Mouse (Mus musculus) embryonic facial prominence, embryonic 10.5 days (tissue): ENCODE data around the gene Synpo2l. TPM values are rescaled to one million over a fixed set of nuclear protein-coding genes. Genes with fewer than 3 reads are reported as not detected.

Source experiments
- DNase-seq: peaks from one replicate; pipeline ENCODE4 v3.0.0-alpha.2; 2017; ENCODE audit warnings: low spot score
- H3K27ac ChIP-seq: fragments of 300-500 bp; sonication (generic); replicated peaks from 2 replicates; pipeline ENCODE4 v1.5.1; 2016; ENCODE audit warnings: mild to moderate bottlenecking
- H3K27me3 ChIP-seq: fragments of 300-500 bp; sonication (generic); replicated peaks from 2 replicates; pipeline ENCODE4 v1.6.1; 2016; ENCODE audit warnings: low read depth, mild to moderate bottlenecking; ENCODE audit not compliant: poor library complexity, severe bottlenecking
- H3K36me3 ChIP-seq: fragments of 300-500 bp; sonication (generic); replicated peaks from 2 replicates; pipeline ENCODE4 v1.6.1; 2016; ENCODE audit warnings: mild to moderate bottlenecking, moderate library complexity
- H3K4me1 ChIP-seq: fragments of 300-500 bp; sonication (generic); 2 replicates; pipeline ENCODE4 v1.6.1; 2016
- H3K4me3 ChIP-seq: fragments of 300-500 bp; sonication (generic); 2 replicates; pipeline ENCODE4 v1.5.1; 2016; ENCODE audit warnings: mild to moderate bottlenecking, moderate library complexity
- H3K9me3 ChIP-seq: fragments of 300-500 bp; sonication (generic); 2 replicates; pipeline ENCODE4 v1.6.1; 2016; ENCODE audit warnings: mild to moderate bottlenecking
- WGBS: fragments of 180-500 bp; shearing (Covaris S2); methylation state at CpG from one replicate; pipeline ENCODE4 v1.1.7; 2016; 5-methylcytosine and 5-hydroxymethylcytosine counted together
- polyA plus RNA-seq: library from polyadenylated mRNA; unstranded; fragments of >200 nt; fragmentation: Nextera tagmentation; extraction: Ambion mirVana; gene quantifications from 2 replicates; pipeline ENCODE4 v1.2.1, GENCODE M21; 2016

The Synpo2l gene
- polyA plus RNA-seq, 1 experiment from 2014 or later, result 0.50 TPM

DNA sequence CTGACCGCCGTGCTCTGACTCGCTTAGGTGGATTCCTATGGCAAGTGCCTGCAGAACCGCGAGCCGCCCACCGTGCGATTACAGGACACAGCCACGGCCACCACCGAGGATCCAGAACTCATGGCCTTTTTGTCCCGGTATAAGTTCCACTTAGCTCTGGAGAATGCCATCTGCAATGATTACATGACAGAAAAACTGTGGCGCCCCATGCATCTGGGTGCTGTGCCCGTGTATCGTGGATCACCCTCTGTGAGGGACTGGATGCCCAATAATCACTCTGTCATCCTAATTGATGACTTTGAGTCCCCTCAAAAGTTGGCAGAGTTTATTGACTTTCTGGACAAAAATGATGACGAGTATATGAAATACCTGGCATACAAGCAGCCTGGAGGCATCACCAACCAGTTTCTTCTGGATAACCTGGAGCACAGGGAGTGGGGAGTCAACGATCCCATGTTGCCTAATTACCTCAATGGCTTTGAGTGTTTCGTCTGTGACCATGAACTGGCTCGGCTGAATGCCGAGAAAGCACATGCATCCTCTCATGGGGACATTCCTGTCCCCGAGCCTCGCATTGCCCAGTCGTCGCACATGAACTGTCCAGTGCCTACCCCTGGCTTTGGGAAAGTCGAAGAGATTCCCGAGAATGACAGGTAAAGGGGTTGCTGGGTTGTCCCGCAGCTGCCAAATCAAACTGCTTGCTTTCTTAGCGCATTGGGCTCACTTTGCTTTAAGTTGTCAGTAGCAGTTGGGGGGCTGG lies 27.8 kb upstream of the Synpo2l start:
- 15% methylated on average over 27 of the region's 27 CpGs for WGBS
- no peak for DNase-seq
- H3K27ac ChIP-seq, result peak overlapping the region; percentile 97
- H3K36me3 ChIP-seq, result peaks cover 66% of the 10 kb centered on the region
- no peaks in the 10 kb centered on the region for H3K9me3 ChIP-seq
- H3K4me1 ChIP-seq, result peaks cover 52% of the 10 kb centered on the region
- no peaks in the 10 kb centered on the region for H3K27me3 ChIP-seq
- H3K4me3 ChIP-seq, result peak overlapping the region; percentile 96

DNA sequence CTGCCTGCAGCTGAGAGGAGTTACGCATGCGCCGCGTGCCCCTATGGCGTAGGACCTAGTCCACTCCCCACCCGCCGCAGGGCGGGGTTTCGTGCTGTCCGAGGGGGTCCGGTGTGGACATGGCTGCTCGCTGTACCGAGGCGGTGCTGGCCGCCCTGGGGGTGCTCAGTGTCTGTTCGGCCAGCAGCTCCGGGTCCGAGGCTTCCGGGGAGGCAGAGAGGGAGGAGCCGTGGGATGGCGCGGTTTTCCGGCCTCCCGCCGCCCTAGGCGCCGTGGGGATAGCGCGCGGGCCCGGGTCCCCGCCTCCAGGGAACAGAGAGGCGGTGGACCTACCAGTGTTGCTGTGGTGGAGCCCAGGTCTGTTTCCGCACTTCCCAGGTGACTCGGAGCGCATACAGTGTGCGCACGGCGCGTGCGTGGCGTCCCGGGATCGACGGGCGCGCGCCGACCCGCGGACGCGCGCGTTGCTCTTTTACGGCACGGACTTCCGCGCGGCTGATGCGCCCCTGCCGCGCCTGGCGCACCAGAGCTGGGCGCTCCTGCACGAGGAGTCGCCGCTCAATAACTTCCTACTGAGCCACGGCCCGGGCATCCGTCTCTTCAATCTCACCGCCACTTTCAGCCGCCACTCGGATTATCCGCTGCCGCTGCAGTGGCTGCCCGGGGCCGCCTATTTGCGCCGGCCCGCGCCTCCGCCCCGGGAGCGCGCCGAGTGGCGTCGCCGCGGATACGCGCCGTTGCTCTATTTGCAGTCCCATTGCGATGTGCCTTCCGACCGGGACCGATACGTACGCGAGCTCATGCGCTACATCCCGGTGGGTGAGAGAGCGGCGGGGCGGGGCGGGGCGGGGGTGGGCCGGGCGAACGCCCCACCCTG lies 27.0 kb upstream of the Synpo2l start, which contains the start of gene Fut11:
Gene Fut11 (plus strand): TSS at position 85 of the 877 bp plus-strand sequence.
- peaks cover 46% of the 10 kb centered on the region for H3K4me1 ChIP-seq
- no peaks in the 10 kb centered on the region for H3K9me3 ChIP-seq
- WGBS, result under 1% methylated on average over 111 of the region's 111 CpGs
- peak within 1 kb of the TSS; percentile 97 for H3K27ac ChIP-seq
- H3K27me3 ChIP-seq, result no peaks in the 10 kb centered on the region
- H3K36me3 ChIP-seq, result peaks cover 68% of the 10 kb centered on the region
- H3K4me3 ChIP-seq, result peak within 1 kb of the TSS; percentile 96
- peak; percentile 91 for DNase-seq

DNA sequence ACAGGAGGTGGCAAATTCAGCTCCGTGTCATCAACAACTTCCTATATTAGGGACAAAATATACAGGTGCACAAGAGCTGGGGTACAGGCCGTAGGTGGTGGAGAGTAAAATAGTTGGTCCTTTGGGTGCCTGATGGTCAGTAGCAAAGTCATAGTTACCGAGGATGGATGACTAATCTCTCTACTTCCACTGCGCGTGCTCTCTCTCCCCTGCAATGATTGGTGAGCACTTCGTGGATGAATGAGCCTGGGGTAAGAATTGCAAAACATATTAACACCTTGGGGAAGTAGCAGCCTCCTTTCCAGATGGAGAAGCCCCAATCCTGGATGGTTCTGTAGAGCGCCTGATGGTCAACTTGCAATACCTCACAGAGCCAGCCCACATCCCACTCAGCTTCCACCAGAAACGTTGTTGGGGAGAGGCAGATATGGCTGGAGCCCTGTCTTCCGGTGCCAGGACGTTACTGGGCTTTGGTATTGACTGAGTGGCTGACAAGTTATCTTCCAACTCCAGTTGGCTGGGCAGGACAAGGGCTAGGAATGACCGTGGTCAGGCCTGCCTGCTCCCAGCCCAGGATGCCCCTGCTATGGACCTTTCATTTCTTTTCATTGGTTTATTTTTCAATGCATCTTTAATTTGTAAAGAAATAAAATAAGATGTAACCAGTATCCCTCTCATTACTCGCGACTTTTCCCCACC lies 26.2 kb upstream of the Synpo2l start:
- peak overlapping the region; percentile 97 for H3K27ac ChIP-seq
- 50% methylated on average over 13 of the region's 13 CpGs for WGBS
- H3K4me1 ChIP-seq, result peaks cover 46% of the 10 kb centered on the region
- DNase-seq, result no peak
- peaks cover 71% of the 10 kb centered on the region for H3K36me3 ChIP-seq
- peak overlapping the region; percentile 96 for H3K4me3 ChIP-seq
- H3K27me3 ChIP-seq, result no peaks in the 10 kb centered on the region
- no peaks in the 10 kb centered on the region for H3K9me3 ChIP-seq

DNA sequence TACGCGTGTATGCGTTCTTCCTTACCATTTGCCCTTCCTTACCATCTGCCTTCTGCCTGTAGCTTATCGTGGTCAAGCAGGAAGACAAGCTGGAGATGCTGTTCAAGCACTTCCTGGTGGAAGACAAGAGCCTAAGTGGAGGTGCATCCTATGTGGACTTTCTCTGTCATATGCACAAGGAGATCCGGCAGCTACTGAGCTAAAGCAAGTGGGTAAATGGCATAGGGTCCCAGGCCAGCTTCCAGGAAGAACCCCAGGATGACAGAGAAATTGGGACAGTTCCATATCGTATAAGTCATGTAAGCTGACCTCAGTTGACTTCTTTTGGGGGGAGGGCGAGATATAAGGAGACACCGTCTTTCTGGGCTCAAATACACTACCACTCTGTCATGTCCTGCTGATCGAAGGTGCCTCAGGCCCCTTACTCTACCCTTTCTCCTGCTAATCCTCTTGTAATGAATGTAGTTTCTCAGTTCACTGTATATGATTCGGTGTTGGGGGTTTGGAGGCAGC lies 25.5 kb upstream of the Synpo2l start:
- Histone ChIP-seq H3K27ac (no peak overlapping the region), H3K4me3 (peak overlapping the region; percentile 96), H3K4me1 (peaks cover 46% of the 10 kb centered on the region), H3K27me3 (no peaks in the 10 kb centered on the region), H3K9me3 (no peaks in the 10 kb centered on the region), H3K36me3 (peaks cover 72% of the 10 kb centered on the region)
- 92% methylated on average over 10 of the region's 10 CpGs for WGBS
- DNase-seq, result no peak

DNA sequence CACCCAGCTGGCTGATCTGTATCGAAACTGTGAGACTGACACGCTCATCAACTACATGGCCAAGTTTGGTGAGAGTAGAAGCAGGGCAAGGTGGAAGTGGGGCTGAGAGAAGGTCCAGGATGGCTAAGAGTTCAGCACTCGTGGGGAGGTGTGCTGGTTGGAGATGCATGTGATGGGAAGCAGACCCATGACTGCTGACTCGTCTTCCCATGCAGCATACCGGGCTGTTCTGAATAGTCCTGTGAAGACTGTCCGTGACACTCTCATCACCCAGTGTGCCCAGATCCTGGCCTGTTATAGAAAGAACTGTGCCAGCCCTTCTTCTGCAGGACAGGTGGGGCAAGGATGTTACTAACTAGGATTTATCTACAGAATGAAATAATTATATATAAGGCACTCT lies 23.6 kb upstream of the Synpo2l start:
- Histone ChIP-seq H3K27me3 (no peaks in the 10 kb centered on the region), H3K4me1 (peaks cover 28% of the 10 kb centered on the region), H3K27ac (no peak overlapping the region), H3K9me3 (no peaks in the 10 kb centered on the region), H3K36me3 (peaks cover 79% of the 10 kb centered on the region), H3K4me3 (no peak overlapping the region)
- 96% methylated on average over 6 of the region's 6 CpGs for WGBS
- DNase-seq, result no peak

DNA sequence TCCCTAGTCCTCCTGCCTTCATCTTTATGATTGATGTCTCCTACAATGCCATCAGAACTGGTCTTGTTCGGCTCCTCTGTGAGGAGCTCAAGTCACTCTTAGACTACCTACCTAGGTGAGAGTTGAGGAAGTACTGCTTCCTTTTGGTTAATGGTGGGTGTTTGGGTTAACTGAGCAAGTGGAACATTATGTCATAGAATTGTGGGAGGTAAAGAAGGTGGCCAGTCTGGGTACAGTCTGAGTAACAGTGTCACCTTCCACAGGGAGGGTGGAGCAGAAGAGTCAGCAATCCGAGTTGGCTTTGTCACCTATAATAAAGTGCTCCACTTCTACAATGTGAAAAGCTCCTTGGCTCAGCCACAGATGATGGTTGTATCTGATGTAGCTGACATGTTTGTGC lies 20.9 kb upstream of the Synpo2l start:
- Histone ChIP-seq H3K4me1 (peaks cover 6% of the 10 kb centered on the region), H3K27me3 (no peaks in the 10 kb centered on the region), H3K36me3 (peaks cover 100% of the 10 kb centered on the region), H3K9me3 (no peaks in the 10 kb centered on the region), H3K27ac (no peak overlapping the region), H3K4me3 (no peak overlapping the region)
- WGBS, result 89% methylated on average over 2 of the region's 2 CpGs
- DNase-seq, result no peak

DNA sequence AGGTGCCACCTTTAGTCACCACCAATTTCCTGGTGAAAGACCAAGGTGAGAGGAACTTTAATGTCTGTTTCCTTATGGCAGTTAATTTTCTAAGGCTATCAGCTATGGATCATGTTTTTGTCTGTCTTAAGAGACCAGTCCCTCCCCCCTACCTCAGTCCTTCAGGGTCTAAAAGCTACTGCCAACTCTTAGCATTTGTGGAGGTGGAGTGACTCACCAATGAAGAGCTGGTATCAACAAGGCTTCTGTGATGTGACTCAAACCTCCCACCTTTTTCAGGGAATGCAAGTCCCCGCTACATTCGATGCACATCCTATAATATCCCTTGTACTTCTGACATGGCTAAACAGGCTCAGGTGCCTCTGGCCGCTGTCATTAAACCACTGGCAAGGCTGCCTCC lies 18.4 kb upstream of the Synpo2l start:
- H3K36me3 ChIP-seq, result peaks cover 100% of the 10 kb centered on the region
- H3K4me1 ChIP-seq, result no peaks in the 10 kb centered on the region
- DNase-seq, result no peak
- 94% methylated on average over 3 of the region's 3 CpGs for WGBS
- no peak overlapping the region for H3K27ac ChIP-seq
- H3K27me3 ChIP-seq, result no peaks in the 10 kb centered on the region
- H3K4me3 ChIP-seq, result no peak overlapping the region
- no peaks in the 10 kb centered on the region for H3K9me3 ChIP-seq

DNA sequence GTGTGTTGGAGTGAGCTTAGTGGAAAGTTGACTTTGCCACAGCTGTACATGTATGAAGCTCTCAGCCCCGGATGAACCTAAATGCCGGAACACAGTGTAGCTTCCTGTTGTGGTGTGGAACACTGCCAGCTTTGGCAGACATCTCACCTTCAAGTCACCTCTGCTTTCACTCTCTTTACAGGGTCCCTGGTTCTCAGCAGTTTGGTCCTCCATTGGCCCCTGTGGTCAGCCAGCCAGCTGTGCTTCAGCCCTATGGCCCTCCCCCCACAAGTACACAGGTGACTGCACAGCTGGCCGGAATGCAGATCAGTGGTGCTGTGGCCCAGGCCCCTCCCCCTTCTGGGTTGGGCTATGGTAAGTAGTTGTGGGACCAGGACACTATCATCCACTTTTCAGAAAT lies 14.3 kb upstream of the Synpo2l start:
- Histone ChIP-seq H3K27me3 (no peaks in the 10 kb centered on the region), H3K27ac (no peak overlapping the region), H3K4me3 (no peak overlapping the region), H3K4me1 (no peaks in the 10 kb centered on the region), H3K9me3 (no peaks in the 10 kb centered on the region), H3K36me3 (peaks cover 100% of the 10 kb centered on the region)
- 85% methylated on average over 3 of the region's 3 CpGs for WGBS
- DNase-seq, result no peak

DNA sequence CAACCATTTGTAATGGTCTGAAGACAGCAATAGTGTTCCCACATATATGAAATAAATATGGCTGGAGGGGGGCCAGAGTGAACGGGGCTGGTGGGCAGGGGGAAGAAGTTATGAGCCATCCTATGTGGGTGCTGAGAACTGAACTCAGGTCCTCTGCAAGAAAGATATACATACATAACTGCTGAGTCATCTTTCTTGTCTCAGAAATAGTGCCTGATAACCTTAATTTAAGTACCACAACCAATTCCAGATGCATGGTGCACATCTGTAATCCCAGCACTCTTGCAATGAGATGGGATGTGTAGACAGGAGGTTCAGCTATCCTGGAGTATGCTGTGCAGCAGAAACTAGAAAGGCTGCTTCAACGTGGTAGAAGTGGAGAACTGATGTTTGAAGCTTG lies 13.6 kb upstream of the Synpo2l start:
- DNase-seq, result no peak
- H3K9me3 ChIP-seq, result no peaks in the 10 kb centered on the region
- WGBS, result 89% methylated on average over 2 of the region's 2 CpGs

DNA sequence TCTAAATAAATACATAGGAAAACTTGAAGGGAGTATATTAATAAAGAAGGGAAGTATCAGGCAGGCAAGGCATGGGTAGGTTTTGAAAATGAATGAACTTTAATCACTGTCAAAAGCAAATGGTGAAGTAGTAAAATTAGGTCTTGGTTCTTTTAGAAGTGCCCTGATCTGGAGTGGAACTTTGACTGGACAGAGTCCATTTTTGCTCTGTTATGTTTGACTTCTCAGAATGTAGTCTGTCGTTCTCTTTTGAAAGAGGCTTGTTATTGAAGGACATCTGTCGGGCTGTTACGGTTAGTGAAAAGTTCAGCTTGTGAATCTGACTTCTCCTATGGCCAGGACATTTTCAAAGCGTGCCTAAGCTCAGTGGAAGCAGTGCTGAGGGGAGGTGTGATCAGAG lies 9.8 kb upstream of the Synpo2l start:
- no peaks in the 10 kb centered on the region for H3K9me3 ChIP-seq
- DNase-seq, result no peak
- H3K36me3 ChIP-seq, result peaks cover 75% of the 10 kb centered on the region
- no peaks in the 10 kb centered on the region for H3K27me3 ChIP-seq
- 93% methylated on average over 4 of the region's 4 CpGs for WGBS
- no peak overlapping the region for H3K27ac ChIP-seq
- no peak overlapping the region for H3K4me3 ChIP-seq
- peaks cover 13% of the 10 kb centered on the region for H3K4me1 ChIP-seq

More for the DNA sequence above, 13.6 kb upstream of the Synpo2l start:
- no peaks in the 10 kb centered on the region for H3K27me3 ChIP-seq
- H3K27ac ChIP-seq, result no peak overlapping the region
- H3K4me1 ChIP-seq, result no peaks in the 10 kb centered on the region
- peaks cover 100% of the 10 kb centered on the region for H3K36me3 ChIP-seq
- H3K4me3 ChIP-seq, result no peak overlapping the region

DNA sequence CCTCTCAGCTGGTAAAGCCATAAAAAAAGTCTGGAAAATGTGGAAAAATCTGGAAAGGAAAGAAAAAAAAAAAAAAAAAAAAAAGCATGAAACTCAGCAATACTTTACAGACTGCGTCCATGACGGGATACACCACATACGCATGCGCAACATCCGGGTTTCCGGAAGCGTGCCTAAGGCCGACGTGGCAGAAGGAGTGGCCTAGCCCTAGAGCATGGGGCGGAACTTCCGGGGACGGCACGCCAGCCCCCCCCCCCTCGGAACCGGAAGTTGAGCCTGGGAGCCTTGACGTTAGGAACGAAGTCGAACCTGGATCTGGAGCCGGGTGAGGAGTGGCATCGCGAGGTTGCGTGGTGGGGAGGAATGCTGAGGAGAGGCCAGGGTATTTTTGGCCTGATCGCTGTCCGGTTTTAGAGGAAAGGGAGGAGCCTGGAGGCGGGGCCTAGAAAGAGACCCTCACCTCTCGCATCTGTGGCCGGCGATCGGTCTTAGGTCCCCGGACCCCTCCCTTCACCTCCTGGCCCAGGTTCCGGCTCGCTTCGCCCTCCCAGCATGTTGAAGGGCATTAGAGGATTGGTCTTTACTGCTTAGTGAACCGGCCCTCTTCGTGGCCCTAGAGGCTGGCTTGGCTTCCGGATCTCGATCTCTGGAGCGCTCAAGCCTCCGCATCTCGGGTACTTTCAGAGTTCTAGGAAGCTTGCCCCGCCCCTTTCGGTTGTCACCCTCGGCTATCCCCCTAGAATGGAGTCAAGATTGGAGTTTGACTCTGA lies 6.1 kb upstream of the Synpo2l start, which contains the start of gene Sec24c:
Gene Sec24c (plus strand): TSS at position 245 of the 770 bp plus-strand sequence.
- H3K9me3 ChIP-seq, result no peaks in the 10 kb centered on the region
- peaks cover 38% of the 10 kb centered on the region for H3K36me3 ChIP-seq
- peaks cover 13% of the 10 kb centered on the region for H3K4me1 ChIP-seq
- H3K4me3 ChIP-seq, result peak within 1 kb of the TSS; percentile 82
- peak; percentile 100 for DNase-seq
- peak within 1 kb of the TSS; percentile 89 for H3K27ac ChIP-seq
- WGBS, result under 1% methylated on average over 43 of the region's 43 CpGs
- peaks cover 8% of the 10 kb centered on the region for H3K27me3 ChIP-seq
